Mouse (Mus musculus) neural tube, embryonic 10.5 days (tissue): ENCODE data around the gene Bcl11a.
"Not testable (repeated sequence)": the region's sequence is repeated elsewhere in the genome, so short reads cannot be mapped to it uniquely, and the experiment has no call there.

ENCODE experiments used
- DNase-seq: peaks from one replicate; pipeline ENCODE4 v3.0.0-alpha.2; 2017; ENCODE audit warnings: low spot score; ENCODE audit errors: extremely low spot score

The Bcl11a gene

DNA sequence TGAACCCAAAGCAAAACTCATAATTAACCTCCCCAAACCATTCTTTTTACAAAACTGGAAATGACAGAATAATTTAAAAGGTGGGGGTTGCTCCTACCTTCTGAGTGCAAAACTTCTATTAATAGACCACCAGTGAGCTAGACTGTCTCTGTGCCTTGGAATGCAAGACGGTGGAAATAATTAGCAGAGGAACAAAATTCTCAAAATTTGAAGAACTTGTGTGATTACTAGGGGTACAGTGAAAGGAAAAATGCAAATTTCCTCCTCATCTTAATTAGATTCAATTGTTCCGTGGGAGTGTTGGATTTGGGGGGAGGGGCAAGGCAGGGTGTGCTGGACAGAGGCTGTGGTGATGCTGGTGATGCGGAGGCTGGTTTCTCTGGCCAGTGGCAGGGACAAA is 20.8 kb downstream of the Bcl11a start:
- no peak for DNase-seq

DNA sequence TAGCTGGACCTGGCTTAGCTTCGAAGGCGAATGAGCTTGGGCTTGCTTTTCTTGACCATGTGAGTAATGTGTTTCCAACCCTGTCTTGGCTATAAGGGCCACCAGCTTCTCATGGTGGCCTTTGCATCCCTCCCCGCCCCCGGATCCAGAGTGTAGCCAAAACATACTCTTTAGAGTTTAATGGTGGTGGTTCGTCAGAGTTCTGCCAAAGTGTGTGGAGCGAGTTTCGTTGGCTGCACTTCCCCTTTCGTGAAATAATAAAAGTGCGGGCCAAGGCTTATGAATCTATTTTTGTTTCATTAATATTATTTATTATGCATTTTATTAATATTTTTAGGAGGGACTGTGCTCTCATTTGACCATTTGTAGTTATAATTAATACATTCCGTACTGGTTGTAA is 21.4 kb downstream of the Bcl11a start:
- DNase-seq, result no peak

DNA sequence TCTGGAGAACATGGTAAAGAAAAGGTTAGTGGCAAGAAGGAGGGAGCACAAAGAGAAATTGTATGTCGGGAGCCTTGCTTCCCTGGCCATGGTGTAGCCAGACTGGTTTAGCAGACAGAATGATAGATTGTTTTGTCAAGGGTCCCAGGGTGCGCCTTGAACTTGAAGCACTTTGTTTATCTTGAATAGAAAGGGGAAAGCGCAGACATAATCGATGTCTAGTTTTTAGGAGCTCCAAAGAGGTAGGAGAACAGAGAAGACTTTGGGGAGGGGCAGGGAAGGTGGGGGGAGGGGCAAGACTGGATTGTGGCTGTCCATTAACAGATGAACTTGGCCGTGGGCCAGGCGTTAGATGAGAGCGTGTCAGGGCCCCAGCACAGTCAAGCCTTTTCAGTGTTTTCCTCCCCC is 22.0 kb downstream of the Bcl11a start:
- peak; percentile 48 for DNase-seq

DNA sequence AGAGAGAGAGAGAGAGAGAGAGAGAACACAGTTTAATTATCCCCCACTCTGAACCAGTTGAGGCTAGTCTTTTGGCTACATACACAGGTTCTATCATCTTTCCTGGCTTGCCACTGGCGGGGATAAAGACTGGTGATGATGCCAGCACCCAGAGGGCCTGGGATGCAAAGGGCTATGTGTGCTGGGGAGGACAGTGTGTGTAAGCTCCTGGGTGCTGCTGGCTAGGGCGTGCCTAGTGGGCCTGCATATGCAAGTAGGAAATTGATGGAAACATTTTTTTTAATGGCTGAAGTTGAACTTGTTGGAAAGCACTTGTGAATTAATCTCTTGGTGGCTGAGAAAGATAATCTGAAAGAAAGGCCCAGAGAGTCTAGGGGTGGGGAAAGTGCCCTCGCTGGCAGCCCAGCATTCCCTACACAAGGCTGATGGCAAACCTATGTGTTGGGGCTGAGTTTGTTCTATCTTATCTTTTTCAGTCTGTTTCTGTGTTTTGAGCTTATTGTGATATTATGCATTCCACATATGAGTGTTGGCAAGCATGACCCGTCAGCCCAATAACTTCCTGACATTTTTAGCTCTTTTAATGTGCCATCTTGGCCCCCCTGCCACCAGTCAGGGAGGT is 22.7 kb downstream of the Bcl11a start:
- DNase-seq, result no peak

DNA sequence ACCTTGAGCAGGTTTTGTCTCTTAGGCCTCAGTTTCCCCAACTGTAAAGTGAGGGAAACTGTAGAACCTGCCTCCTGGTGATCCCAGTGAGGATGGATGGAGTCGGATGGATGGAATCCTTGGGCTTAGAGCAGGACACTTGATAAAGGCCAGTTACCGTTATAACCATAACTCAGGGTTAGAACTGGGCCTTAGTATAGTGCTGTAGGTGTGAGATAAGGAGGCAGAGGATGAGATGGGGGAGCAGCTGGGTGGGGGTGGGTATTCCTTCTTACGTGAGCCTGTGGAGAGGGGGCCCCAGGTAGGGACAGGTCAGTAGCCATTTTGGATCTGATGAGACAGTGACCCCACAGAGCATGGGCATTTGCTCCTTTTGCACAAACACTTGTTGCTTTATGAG is 23.8 kb downstream of the Bcl11a start:
- no peak for DNase-seq

DNA sequence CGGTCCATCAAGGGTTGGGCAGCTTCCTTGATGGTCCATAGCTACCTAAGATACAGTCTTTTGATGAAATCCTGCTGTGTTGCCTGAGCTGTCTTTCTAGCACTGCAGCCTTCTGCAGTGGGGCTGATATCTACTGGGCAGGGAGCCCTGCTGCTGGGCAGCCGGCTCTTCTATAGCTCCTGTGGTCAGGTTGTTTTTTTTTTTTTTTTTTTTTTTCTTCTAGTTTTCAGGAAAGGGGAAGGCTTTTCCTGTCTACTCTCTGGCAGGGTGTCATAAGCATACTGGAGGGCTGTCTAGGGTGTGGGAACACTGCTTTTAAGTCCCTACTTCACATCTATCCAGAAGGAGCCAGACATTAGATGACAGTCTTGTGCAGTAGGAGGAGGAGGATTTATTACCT is 24.5 kb downstream of the Bcl11a start:
- no peak for DNase-seq

DNA sequence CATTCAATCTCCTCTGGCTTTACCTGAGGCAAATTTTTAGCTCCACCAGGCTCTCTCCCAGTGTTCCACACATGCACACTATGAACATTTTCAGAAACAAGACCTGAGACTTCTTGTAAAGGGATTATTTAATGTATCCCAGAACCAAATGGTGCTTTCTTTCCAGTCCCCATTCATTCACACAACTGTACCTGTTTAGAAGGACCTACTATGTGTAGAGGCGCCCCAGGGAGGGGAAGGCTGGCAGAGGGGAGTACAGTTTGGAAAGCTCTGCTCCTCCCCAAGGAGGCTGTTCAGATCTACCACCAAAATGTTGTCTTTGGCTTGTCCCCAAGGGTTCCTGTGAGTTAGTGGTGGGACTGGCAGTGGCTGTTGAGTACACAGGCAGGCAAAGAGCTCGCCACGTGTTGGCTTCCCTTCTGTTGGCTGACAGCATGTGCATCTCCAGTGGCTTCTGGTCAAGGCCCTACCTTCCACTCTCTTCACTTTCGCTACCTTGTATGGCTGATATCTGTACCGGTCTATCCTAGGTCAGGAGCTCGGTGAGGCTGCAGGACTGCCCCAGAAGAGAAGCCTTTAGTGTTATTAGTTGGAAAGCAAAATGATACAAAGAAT is 25.4 kb downstream of the Bcl11a start:
- no peak for DNase-seq

DNA sequence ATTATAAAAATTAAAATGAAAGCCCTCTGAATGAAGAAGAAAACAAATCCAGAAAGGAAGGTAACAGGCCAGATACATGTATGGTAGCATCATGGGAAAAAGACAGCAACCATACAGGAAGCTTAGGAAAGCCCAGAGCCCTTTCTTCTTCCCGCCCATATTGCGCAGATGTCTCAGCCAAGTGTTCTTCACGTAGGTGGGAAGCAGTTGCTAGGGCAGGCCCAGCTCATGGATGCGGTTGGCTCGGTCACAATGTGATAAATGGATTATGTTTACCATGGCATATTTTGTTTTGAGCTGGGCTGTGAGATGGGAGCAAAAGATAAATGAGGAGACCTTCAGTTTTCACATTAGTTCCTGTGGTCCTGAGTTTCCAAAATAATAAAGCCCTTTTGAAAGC is 29.6 kb downstream of the Bcl11a start:
- no peak for DNase-seq

DNA sequence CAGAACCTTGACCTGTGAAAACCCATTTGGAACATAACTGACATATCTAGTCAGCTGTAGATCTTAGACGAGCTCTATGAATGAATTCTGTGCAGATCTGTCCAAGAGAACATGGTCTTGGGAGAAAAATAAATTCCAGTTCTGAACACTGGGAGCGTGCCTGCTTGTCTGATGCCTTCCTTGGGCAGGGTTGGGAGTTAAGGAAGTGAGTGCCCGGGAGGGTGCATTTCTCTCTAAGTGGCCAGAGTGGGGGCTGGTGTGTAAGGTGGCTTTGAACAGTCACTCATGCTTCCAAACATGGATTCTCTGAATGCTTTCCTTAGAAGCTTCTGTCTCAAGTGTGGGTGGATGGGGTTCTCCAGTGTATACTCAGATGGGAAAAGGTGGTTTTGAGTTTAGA is 31.1 kb downstream of the Bcl11a start:
- DNase-seq, result no peak

DNA sequence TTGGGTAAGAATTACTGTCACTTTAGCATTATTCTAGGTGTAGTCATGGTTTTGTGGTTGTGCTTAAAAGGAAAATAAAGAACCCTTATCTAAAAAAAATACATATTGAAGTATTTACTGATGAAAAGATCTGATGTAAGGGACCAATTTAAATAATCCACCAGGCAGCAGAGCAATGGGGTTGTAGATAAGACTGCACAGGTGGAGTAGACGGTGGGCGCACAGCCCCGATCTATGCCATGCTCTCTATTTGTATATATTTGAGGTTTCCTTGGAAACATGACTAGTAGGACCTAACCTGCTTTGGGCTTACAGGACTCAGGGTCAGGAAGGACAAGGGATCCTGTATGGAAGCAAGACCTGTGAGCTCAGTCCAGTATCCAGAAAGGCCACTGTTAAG is 31.5 kb downstream of the Bcl11a start:
- no peak for DNase-seq

DNA sequence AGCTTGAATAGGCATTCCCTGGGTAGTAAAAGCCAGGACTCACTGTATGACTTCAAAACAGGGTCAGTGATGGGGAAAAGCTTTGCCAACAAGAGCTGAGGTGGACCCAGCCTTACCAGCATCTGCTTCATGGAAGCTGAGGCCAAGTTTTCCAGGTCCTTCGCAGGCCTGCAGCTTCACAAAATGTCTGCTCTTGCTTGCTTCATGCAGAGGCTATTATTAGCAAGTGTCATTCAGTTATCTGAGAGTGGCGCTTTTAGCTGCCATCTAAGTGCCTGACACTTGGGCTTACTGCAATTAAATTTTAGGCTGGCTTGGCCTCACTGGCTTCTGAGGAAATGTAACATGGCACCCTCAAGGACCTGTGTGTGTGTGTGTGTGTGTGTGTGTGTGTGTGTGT is 32.3 kb downstream of the Bcl11a start:
- DNase-seq, result no peak

DNA sequence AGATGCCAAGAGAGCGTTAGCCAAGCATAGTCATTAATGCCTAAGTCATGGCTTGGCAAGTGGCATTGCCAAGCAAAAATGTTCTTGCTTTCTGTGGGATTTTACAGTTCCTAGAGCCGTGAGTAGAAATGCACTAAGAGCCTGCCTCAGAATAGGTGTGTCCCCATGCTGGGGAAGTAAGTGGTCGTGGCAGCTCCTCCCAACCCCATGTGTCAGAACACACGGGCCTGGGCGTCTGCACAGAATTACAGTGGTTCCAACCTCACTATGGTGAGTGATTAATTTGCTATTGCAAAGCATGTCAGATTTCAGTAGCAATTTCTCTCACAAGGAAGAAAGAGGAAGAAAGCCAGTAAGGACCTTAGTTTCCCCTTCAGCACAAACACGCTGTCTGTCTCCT is 33.9 kb downstream of the Bcl11a start:
- DNase-seq, result no peak

DNA sequence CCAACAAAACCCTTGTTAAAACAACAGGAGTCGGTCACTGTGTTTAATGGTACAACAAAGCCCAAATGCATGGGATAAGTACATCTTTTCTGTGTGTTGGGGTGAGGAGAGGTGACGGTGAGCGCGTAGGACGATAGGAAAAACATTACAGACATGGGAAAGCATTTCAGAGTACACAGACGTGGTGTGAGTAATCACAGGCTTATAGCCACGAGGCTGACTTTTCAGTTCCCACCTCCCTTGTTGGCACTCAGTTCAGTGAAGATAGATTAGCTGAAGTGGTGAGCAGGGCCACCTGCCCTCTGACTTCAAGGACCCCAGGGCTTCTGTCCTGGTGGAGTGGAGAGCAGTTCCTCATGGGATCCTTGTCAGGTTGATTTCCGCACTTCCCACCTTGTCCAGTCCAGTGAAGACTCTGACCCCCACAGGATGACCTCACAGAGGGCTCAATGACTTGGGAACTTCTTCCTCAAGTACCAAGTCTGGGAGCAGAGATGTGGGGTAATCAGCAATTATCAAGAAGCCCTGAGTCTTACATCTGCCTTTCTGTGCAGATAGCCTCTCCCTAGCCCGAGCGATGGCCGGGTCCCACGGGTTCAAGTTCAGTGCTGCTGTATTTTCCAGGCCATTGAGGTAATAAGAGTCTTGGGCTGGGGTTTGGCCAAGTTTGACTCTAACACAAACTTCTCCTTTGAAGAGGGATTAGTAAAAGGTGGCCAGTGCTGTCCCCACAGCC is 37.3 kb downstream of the Bcl11a start:
- DNase-seq, result no peak

DNA sequence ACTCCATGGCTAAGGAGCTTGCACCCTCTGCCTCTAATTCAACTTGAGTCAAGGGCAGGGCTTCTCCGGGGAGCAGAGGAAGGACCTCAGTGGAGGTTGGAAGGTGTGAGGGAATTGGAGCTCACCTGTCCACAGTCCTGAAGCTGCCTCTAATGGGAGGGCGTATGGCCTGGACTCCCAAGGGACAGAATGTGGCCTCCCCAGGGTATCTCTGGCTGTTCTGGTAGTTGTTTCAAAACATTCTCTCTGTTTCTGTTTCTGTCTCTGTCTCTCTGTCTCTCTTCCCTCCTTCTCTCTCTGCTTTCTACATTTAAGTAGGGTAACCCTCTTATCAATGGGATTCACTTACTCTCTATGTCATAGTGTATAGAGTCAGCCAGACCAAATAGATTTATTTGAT is 38.2 kb downstream of the Bcl11a start:
- no peak for DNase-seq

DNA sequence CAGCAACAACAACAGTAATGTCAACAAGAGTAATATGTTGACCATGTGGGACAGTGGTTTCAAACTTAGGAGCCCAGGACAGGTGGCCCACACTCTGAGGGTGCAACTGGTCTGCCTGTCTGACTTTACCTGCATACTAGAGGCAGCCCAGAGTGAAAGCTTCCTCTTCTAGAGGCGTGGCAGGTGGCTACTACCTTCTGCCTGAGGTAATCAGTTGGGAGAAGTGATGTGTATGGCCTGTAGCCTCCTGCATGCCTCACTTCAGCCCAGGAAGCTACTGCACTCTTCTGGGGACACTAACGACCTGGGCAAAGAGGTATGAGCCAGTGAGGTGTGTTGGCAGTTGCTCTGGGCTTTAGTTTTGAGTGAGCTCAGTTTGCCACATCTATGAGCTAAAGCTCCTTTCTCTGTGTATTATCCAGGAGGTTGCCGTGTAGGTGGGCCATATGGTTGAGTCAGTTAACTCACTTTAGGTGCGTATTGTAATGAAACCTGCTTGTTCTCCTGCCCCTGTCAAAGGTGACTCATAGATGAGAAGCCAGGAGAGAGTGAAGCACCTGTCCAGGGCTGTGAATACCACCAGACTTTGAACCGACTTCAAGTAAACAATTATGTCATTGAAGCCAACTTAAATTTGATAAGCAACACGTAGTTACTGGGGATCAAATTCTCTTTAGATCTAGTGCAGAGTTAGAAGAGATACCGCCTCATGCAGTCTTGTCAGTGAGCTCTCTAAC is 38.9 kb downstream of the Bcl11a start:
- no peak for DNase-seq

DNA sequence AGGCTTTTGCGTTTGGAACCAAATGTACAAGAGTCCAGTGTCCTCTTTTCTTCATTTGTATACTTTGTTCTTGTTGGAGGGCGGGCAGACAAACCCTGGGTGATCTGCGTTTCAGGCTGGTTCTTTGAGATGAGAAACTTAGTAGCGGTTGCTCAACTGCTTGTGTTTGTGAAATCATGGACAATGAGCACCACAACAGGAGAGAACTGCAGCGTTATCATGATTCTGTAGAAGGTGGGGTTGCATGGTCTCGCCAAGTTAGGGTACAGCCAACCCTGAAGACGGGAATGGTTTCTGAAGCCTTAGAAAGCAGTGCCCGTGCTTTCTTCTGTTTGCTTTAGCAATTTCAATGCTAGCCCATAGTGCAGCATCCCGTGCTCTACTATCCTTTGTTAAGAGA is 43.3 kb downstream of the Bcl11a start:
- DNase-seq, result no peak

DNA sequence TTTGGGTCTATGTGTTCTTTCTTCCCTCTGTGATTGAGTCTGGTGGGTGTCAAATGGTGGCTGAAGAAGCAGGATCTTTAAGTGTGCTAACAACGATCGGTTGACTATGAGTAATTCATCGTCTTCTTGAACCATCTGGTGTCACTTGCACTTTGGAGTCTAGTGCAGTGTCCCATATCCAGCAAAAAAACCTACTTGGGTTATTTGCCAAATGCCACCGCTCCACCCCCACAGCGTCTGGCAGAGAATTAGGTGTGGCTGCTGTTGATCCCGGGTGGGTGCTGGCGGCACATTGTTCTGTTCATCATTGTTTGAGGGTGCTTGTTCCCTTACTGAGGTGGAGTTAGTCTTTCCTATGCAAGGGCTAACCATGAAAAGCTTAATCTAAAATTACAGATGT is 45.0 kb downstream of the Bcl11a start:
- DNase-seq, result no peak

DNA sequence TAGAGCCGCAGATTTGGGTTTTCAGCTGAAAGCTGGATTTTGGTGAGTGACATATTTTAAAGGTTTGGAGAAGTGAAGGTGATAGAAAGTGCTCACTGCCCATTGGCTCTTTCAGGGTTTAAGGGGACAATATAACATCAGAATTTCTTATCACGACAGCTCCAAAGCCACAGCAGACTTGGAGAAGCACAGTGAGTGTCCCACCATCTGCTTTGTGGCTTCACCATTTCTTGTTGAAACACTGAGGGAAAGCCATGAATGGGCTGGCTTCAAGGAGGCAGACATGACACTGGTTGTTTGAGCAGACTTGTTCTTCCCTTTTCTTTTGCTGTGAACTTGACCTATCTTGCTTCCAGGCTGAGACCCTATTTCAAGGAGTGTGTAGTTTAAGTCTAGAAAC is 46.1 kb downstream of the Bcl11a start:
- no peak for DNase-seq

DNA sequence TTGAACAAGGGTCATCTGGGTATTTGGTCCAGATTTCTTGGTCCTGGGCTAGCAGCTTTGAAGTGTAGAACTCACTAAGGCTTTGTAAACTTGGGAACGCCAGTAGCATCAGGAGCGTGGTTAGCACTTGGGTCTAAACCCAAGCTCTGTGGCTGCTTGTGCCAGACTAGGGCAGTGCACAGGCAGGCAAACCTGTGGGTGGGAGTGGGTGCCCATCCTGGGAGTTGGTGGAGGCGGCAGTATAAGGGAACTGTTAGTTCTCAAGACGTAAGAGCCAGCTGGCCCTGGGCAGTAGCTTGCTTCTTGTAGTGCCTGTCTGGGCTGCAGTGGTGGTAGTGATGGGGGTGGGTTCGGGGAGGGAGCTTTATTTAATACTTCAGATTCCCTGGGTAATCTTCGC is 47.2 kb downstream of the Bcl11a start:
- DNase-seq, result no peak

DNA sequence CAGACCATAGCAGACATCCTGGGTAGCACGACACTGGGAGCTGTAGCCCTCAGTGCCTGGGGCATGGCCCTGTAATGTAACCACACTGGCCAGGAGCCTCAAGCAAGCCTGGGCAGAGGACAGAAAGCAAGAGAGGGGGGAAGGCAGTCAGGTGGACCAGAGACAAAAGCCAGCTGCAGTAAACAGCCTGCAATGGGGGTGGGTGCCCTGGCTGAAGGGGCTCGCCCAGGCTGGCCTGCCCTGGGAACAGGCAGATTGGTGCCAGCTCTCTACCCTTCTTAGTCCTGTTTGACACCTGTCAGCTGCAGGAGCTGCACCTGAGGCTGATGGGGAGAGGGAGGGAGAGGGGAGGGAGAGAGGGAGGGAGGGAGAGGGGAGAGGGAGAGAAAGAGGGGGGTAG is 50.1 kb downstream of the Bcl11a start:
- DNase-seq, result no peak

DNA sequence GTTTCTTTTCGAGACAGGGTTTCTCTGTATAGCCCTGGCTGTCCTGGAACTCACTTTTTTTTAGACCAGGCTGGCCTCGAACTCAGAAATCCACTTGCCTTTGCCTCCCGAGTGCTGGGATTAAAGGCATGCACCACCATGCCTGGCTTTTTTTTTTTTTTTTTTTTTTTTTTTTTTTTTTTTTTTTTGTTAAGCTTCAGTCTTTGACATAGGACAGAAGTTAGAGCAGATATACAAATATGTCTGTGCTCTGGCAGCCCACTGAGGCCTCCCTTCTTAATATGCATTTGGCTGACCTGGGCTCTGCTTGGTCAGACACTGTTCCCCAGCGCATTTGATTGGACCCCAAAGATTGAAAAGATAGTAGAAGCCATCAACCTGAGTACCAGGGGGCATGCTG is 51.0 kb downstream of the Bcl11a start:
- not testable (repeated sequence) for DNase-seq
